Mouse (Mus musculus): Measurements from ENCODE around the gene Nek5.

Gene Nek5

DNA sequence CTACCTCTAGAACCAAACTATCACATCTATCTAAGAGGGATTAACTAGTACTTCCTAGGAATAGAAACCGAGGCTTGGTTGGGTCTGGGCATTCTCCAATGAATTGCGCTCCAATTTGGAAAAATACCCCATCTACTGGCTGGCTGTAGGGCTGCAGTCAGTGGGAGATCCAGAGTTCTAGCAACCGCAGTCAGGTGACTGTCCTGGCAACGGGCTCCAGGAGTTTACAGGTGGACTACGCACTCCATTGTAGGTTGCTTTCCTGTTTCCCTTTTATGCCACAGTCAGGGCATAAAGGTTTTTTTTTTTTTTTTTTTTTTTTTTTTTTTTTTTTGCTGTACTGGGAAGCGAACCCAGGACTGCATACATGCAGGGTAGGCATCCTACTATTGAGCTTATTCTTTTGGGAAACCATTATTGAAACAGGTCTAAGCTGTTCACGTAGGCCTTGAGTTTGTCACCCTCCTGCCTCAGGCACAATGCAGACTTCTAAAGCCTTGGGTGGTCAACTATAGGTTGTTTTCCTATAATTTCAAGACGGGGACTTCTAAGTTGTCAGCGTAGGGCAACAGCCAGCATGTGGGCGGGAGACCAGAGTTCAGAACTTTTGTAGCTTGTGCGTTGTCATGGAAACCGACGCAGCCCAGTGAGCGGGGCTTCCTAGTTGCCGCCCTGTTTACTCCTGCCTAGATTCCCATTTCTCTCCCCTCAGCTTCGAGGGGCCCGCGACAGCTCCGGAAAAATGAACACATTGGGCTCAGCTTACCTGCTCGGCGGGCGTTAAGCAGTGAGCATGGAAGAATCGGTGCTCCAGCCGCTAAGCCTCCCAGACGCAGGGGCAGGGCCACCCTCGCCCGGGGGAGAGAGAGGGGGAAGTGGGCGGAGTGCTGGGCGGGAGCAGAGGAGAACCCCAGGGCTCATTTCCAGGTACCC, at the start of gene Nek5:
Nek5 (minus strand) TSS at position 834 of the 933 bp plus-strand sequence.
- DNase-seq (ENCODE audit: low spot score in 2 of 2), result no peak

DNA sequence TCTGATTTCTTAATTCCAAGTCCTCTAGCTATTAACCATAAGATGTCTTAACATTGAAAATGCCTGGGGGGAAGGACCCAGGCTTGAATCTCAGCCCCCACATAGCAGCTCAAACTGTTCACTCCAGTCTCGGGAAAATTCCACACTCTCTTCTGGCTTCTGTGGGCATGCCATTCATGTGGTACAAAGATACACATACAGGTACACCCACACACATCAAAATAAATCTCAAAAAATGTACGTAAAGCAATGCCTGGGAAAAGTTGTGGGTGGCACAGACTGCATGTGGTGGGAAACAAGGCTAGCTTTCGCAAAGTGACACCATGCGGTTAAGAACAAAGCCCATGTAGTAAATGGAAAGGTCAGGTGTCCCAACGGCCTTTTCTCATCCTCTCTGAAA, 44.3 kb upstream of the Nek5 start:
- DNase-seq (ENCODE audit: low spot score in 2 of 2), result no peak

DNA sequence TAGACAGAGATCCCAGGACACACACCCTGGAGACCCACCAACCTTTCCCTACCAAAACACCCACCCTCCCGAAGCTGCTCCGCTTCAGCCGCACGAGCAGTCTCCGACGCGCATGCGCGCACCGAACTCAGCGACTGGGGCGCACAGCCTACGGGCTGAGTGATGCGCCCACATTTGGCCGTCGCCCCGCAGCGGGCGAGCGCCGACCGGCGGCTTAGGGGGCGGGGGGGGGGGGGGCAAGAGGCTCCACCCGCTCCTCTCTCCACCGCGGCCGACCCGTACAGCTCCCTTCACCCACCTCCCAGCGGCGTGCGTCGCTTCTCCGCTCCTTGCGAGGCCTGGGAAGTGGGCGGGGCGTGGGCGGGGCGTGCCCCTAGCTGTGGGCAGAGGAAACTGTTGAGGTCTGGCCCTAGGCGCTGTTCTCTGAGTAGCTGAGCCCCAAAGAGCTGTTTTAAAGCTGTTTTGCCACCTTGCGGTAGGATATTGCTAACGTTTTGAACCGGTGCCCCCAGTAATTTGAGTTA, 41.3 kb upstream of the Nek5 start, which contains the start of gene Nek3:
Nek3 (minus strand) TSS at position 356 of the 524 bp plus-strand sequence.
- DNase-seq (ENCODE audit: low spot score in 2 of 2), result peak; percentile 70 to 79

DNA sequence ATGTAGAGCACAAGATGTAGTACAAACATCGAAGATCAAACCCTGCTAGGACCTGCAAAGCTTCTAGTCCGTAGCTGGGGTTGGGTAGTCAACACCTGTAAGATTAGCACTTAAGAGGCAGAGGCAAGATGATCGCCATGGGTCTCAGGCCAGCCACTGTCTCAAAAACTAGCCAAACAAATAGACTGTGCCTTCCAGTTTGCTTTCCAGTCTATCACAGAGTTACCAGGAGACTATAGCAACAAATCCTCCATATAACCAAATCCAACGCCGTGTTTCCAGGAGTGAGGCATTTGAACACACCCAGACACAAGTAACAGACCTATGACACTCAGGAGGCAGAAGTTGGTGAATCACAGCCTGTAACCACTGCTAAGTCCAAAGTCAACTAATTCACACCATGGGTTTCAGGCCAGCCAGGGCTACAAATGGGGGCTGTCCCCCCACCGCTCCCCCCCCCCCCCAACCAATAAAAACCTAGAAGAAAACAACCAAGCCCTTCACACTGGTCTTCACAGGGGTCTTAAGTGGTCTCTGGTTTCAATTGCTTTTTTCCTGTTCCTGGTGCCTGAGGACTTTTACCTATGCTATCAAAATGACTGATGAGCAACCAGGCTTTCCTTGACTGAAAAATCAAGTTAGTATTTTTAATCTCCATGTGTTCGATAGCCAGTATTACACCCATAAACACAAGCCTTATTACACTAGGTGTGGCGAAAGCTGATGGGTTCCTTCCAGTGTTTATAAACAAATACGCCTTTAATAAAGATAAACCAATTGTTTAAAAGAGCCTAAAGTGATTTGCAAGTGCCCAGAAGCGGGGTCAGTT, 40.6 kb upstream of the Nek5 start:
- DNase-seq (ENCODE audit: low spot score in 2 of 2), result no peak

DNA sequence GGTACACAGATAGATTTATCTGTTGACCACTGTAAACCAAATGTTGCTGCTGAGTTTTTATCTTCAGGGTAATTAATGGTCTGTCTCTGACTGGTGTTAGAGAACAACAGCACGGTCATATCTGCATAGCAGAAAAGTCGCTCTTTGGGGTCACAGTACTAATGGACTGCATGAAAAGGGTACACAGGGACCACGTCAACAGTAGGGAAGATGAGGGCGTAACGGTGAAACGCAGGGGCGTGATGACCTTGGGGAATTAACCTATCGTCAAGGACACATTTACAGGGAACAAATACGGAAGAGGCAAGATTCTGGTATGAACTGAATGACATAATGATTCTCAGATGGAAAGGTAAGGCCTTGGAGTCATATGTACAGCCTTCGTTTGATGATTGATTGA, 39.6 kb upstream of the Nek5 start:
- no peak for DNase-seq (ENCODE audit: low spot score in 2 of 2)

DNA sequence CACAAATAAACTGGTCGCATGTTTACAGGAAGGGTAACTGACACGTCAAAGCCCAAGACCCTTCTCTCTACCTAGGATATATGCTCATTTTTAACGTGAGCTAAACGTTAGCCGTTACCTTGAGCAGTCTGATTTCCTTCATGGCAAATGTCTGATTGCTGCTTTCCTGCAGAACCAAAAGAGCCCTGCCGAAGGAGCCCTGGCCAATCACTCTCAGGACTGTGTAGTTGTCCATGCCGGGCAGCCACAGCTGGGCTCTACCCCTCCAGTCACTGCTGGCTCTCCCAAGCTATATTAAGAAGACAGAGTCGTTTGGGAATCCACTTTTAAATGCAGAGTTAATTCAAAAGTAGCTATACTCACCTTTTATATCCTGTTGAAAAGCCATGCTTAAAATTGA, 37.4 kb upstream of the Nek5 start:
- no peak for DNase-seq (ENCODE audit: low spot score in 2 of 2)

DNA sequence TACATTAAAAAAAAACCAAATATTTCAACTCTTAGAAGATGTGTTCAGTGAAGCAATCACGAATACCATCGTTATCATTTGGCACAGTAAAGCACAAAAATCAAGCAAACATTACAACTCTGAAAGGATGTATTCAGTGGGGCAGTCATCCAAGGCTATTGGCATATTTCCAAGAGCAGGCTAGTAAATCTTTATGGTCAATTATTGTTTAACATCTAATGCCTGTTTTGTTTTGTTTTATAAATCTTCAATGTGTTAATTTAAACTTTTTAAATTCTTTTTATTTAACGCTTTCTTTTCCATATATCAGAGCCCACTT, 25.5 kb upstream of the Nek5 start:
- DNase-seq (ENCODE audit: low spot score in 2 of 2), result no peak

DNA sequence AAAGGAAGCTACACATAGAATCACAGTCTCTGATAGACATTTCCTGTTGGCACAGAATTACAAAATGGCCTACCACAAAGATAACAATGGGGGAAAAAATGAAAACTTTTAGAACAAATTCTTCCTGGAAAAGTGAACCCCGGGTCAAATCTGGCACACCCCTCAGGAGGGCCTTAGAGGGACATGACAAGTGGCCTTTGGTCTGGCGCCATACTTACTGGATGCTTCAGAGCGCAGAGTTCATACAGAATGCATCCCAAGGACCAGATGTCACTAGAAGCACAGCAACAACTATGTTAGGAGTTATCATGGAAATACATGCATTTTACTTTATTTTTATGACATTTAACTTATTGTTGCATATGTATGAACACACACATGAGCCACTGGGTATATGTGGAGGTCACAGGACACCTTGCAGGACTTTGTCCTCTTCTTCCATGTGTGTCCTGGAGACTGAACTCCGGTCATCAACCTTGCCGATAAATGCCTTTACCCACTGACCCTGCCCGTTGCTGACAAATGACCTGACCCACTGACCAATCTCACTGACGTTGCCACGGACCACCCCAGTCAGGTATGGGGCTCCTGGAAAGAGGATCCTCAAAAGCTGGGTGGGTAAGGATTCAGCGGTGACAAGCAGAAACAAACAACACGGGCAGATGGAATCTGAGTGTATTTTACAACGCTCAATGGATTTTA, 24.9 kb upstream of the Nek5 start:
- DNase-seq (ENCODE audit: low spot score in 2 of 2), result no peak

DNA sequence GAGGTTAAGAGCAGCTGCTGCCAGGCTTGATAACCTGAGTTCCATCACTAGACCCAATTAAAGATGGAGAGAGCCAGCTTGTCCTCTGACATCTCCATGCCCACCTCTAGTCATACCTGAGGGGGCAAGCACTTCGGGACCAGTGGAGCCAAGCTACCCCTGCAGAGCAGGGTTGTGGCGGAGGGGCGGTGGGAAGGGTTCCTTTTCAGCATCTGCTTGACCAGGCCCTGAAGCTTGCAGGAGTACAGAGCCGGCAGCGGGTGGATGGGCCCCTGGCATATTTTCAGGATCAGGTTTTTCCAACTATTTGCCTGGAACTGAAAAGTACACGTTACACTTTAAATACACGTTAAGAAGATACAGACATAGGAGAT, 23.5 kb upstream of the Nek5 start:
- DNase-seq (ENCODE audit: low spot score in 2 of 2), result no peak

DNA sequence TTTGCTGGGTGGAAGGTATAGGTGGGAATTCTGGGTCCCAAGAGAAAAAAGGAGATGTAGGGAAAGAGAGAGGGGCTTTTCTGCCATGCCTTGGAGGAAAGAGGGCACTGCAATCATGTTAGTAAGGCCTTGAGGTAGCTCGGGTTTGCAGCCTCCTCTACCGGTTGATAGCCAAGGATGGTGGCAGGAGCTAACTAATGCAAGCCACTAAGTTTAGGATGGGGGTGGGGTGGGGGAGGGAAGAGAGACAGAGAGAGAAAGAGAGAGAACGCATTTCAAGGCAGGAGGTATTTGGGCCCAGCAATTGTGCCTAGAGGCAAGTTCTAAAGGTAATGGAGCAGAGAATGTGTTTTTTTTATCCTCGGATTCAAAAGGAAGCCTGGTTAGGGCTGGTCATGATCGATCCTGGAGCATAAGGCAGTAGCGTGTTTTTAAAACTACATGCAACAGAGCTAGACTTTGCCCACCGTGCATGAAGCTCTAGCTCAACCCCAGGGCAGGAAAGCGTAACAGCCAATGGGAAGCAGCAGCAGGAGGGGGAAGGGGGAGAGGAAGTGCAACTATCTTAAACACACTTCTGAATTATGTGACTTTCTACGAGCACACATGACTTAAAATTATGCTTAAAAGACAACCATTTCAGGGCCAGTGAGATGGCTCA, 23.0 kb upstream of the Nek5 start:
- no peak for DNase-seq (ENCODE audit: low spot score in 2 of 2)

DNA sequence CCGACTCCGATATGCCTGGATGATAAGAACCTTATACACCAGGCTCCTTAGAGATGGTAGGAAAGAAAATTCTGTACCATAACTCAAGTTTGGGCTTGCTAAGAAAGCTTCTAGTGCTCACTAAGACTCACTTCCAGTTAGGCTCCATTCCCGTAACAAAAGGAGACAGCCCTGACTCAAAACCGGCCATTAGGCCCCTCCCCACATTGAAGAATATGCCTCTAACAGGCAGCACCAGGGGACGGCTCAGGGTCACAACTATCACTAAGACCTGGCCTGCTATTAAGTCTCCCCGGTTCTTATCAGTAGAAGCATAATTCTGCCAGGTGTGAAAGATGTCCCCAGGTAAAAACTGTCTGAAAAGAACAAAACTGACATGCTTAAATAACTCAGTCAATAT, 21.0 kb upstream of the Nek5 start:
- no peak for DNase-seq (ENCODE audit: low spot score in 2 of 2)

DNA sequence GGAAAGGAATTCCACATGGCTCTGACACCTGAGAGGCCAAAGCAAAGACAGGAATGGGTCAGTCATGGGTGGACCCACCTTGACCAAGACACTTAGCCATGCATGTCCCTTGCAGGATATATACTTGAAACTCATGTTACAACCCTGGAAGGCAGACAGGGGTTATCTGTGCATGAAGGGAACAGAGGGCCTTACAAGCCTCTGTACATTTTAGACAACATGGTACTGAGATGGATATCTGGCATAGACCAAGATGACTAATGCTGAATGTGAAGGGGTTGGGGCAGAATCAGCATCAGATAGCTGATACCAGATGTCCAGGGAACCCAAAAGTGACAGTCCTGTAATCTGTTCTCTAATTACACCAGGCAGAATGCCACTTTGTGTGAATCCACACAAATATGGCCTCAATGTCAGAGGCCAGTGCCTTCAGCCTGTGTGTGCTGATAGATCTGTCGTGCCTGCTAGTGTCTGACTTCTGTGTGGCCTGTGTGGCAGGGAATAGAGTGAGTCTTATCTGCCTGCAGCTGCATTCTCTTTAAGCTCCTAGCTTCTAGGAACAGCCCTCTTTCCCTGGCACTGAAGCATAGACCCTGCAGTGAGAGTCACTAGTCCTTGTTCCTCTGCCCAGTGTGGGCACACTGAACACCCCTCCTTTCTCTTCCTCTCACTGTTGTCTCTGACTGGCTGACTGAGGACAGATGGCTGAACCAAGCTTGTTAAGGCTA, 19.1 kb upstream of the Nek5 start:
- no peak for DNase-seq (ENCODE audit: low spot score in 2 of 2)

DNA sequence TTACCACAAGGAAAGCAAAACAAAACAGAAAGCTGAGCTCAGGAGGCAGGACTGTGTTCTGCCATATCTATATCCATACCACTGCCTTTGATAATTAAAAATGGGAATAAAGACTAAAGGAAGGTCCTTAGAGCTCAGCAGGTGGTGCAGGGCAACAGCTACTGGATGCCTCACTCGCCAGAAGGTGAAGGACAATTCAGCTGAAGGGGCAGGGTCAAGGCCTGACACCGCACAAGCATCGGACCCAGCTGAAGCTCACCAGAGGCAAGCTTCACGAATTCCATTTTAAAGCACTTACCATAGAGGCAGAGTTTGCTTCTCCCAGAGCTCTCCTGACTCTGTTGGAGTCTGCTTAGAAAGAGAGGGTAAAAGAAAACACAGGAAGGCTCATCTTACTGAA, 17.7 kb upstream of the Nek5 start:
- DNase-seq (ENCODE audit: low spot score in 2 of 2), result no peak

DNA sequence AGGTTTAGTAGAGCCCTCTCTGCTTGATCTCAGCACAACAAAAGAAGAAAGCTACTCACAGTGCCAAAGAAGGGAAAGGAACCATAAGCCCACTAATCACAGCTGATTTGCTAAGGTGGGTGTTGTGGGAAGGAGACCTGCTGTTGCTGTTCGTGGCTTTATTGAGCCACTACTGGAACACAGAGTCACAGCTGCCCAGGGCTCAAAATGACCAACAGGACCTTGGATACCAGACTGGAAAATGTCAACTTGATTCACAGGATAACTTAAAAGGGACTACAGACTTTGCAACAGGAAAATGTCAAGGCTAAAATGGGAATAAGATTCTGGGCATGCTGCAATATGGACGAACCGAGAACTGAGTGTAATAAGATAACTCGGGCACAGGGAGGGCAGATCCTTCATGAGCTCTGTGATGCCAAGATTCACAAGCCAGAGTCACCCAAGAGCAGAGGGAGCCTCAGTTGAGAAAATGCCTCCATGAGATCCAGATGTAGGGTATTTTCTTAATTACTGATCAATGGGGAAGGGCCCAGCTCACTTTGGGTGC, 17.1 kb upstream of the Nek5 start:
- no peak for DNase-seq (ENCODE audit: low spot score in 2 of 2)

DNA sequence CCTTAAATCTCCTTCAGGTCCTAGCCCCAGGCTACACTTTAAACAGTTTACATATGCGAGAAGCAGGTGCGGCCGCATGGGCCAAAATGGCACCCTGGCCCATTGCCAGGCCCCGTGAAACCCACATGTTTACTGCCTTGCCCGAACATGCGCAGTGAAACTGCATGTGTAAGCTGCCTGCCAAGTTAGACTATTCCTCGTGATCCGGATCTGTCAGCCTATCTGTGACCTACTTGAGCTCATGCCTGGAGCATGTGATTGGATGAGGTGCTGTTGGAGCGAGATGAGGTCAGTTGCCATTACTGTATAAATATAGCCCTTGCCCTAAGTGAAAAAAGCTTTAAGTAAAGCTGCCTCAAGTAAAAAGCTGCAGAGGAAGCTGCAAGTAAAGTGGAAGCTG, 11.6 kb upstream of the Nek5 start:
- DNase-seq (ENCODE audit: low spot score in 2 of 2), result peak in 1 of 2 experiments; percentile 16

DNA sequence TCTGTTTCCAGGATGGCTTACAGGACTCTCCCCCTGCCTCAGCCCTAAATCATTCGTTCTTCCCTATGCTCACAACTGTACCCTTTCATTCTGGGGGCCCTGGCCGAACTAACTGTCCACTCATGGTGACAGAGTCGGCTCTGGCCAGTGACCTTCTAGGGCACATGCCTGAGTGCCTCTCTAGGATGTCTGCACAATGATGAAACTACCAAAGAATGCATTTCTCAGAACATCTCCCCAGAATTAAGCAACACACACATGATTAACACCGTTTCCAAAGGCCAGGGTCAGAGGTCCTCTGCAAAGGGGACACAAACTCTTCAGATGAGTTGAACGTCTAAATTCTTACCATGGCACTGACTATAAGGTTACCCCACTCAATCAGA, 9.9 kb upstream of the Nek5 start:
- no peak for DNase-seq (ENCODE audit: low spot score in 2 of 2)

DNA sequence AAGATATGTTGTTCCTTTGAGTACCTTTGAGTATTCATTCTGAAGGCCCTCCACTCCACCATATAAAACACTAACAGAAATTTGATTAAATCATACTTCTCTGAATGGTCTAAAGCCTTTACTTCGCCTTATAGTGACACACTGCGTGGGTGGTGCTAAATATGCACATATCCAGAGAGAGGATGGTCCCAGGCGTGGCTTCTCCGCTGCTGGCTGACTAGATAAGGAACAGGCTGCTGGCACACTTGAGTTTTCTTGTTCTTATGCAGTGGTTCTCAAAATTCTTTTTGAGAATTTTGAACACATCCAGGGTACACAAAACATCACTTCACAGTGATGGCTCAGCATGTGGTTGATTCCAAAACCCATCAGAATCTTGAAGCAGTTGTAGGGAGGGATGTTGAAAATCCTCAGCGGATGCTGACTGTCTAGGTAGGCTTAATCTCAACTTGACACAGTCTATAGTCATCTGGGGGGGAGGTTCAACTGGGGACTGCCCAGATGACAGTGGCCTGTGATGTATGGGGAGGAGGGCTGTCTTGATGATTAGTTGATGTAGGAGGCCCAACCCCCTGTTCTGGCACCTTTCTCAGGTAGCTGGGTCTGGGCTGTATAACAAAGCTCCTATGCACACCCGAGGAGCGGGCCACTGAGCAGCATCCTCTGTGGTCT, 9.4 kb upstream of the Nek5 start:
- DNase-seq (ENCODE audit: low spot score in 2 of 2), result no peak

DNA sequence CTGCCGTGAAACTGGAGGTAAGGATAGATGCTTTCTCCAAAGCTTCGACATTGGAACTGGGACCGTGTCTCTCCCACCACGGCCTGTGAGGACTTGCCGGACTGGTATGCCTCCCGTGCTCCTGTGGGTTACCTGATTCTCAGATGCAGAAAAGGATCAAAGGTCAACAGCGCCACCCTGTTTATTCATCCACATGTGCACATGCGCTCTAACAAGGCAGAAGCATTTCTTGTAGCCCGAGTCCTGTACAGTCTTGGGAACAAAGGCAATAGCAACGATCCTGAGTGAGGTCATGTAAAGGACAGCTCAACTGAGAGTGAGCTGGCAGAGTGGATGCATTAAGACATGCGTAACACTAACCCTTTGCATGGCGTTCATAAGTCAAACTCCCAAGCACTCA, 7.2 kb upstream of the Nek5 start:
- no peak for DNase-seq (ENCODE audit: low spot score in 2 of 2)

DNA sequence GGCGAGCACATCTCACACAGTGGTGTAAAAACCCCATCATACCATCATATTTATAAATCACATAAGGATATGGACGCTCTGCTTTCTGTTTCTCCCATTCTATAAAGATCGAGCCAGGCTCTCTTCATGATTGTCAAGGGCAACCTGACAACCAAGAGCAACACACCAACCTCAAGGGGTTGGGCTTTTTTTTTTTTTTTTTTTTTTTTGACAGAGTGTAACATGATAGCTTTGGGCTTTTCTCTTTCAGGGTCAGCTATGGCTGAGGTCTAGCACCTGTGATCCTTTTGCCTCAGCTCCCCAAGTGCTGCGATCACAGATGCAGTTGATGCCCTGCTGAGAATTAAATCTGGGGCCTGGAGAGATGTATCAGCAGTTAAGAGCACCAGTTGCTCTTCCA, 17.8 kb downstream of the Nek5 start:
- no peak for DNase-seq (ENCODE audit: low spot score in 2 of 2)

DNA sequence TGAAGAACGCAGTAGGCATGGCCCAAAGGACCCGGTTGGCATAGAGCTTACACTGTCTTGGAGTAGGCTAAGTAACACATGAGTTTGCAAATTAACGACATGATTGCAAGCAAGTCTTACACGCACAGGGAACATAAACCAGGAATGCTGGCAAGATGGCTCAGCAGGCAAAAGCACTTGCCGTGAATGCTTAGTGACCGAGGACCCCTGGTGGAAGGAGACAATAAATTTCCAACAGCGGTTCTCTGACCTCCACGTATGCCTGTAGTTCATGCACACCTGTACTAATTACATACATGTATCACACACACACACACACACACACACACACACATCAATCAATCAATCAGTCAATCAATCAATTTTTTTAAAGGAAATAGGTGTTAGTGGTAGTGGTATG, 33.3 kb downstream of the Nek5 start:
- DNase-seq (ENCODE audit: low spot score in 2 of 2), result no peak
